Mouse (Mus musculus) embryonic fibroblast, embryonic 13.5 days (primary cell): ENCODE measurements at regions not wholly inside any gene's neighbourhood (a gene's known extent, or its start where the extent isn't known, plus 50 kb on each side); places are given as distances from the start of the nearest gene placed in this dataset.

Source experiments
- H3K27ac ChIP-seq: 2 replicates; pipeline ENCODE4 v1.5.1; 2012; ENCODE audit warnings: low read length, control low read depth, inconsistent platforms; ENCODE audit not compliant: insufficient read depth
- H3K4me1 ChIP-seq: 2 replicates; pipeline ENCODE4 v1.6.1; 2011; ENCODE audit warnings: low read length; ENCODE audit not compliant: control insufficient read depth, insufficient read depth
- H3K4me3 ChIP-seq: 2 replicates; pipeline ENCODE4 v1.5.1; 2011; ENCODE audit warnings: mild to moderate bottlenecking, control low read depth, low read length; ENCODE audit not compliant: insufficient read depth
- CTCF ChIP-seq: IDR thresholded peaks from 2 replicates; pipeline ENCODE4 v1.5.1; 2011; ENCODE audit warnings: mild to moderate bottlenecking, control low read depth, low read length, moderate library complexity, borderline replicate concordance; ENCODE audit not compliant: insufficient read depth
- POLR2A ChIP-seq: IDR thresholded peaks from 2 replicates; pipeline ENCODE4 v1.6.1; 2011; ENCODE audit warnings: low read depth, mild to moderate bottlenecking, control low read depth, low read length, moderate library complexity

GRCm38 (mm10) chr2:78804931-78805330 lies 63.0 kb upstream of the Ube2e3 start:
- Histone ChIP-seq H3K4me1 (no peaks in the 10 kb centered on the region), H3K27ac (no peak overlapping the region), H3K4me3 (no peak overlapping the region)
- TF ChIP-seq POLR2A (no peak), CTCF (no peak)

GRCm38 (mm10) chr2:78803543-78803942 lies 64.4 kb upstream of the Ube2e3 start:
- Histone ChIP-seq H3K4me3 (no peak overlapping the region), H3K4me1 (no peaks in the 10 kb centered on the region), H3K27ac (no peak overlapping the region)
- TF ChIP-seq CTCF = no peak
- TF ChIP-seq POLR2A = no peak

- no peak for TF ChIP-seq CTCF
- TF ChIP-seq POLR2A = no peak
- Histone ChIP-seq H3K27ac (no peak overlapping the region), H3K4me3 (no peak overlapping the region), H3K4me1 (peaks cover 4% of the 10 kb centered on the region)
These were observed 72.5 kb upstream of the Ube2e3 start for GRCm38 (mm10) chr2:78795446-78795845.

- Histone ChIP-seq H3K4me1 (peaks cover 4% of the 10 kb centered on the region), H3K4me3 (no peak overlapping the region), H3K27ac (no peak overlapping the region)
- TF ChIP-seq CTCF = no peak
- no peak for TF ChIP-seq POLR2A
These were observed 73.2 kb upstream of the Ube2e3 start for GRCm38 (mm10) chr2:78794734-78795133.

- Histone ChIP-seq H3K4me1 (no peaks in the 10 kb centered on the region), H3K27ac (no peak overlapping the region), H3K4me3 (no peak overlapping the region)
- no peak for TF ChIP-seq CTCF
- TF ChIP-seq POLR2A = no peak
These were observed 78.8 kb upstream of the Ube2e3 start for GRCm38 (mm10) chr2:78789124-78789523.

GRCm38 (mm10) chr2:78788222-78788621 lies 79.7 kb upstream of the Ube2e3 start:
- Histone ChIP-seq H3K4me1 (no peaks in the 10 kb centered on the region), H3K4me3 (no peak overlapping the region), H3K27ac (no peak overlapping the region)
- no peak for TF ChIP-seq POLR2A
- no peak for TF ChIP-seq CTCF

- Histone ChIP-seq H3K4me3 (no peak overlapping the region), H3K27ac (no peak overlapping the region), H3K4me1 (no peaks in the 10 kb centered on the region)
- TF ChIP-seq POLR2A = no peak
- no peak for TF ChIP-seq CTCF
These were observed 88.0 kb upstream of the Ube2e3 start for GRCm38 (mm10) chr2:78779949-78780348.

- no peak for TF ChIP-seq POLR2A
- no peak for TF ChIP-seq CTCF
- H3K4me3 ChIP-seq = no peak overlapping the region
- no peaks in the 10 kb centered on the region for H3K4me1 ChIP-seq
- H3K27ac ChIP-seq = no peak overlapping the region
These were observed 90.3 kb upstream of the Ube2e3 start for GRCm38 (mm10) chr2:78777589-78777988.

- TF ChIP-seq CTCF (no peak), POLR2A (no peak)
- Histone ChIP-seq H3K27ac (no peak overlapping the region), H3K4me1 (no peaks in the 10 kb centered on the region), H3K4me3 (no peak overlapping the region)
These were observed 113.6 kb upstream of the Ube2e3 start for GRCm38 (mm10) chr2:78754362-78754761.

- Histone ChIP-seq H3K27ac (no peak overlapping the region), H3K4me1 (no peaks in the 10 kb centered on the region), H3K4me3 (no peak overlapping the region)
- no peak for TF ChIP-seq POLR2A
- no peak for TF ChIP-seq CTCF
These were observed 114.0 kb upstream of the Ube2e3 start for GRCm38 (mm10) chr2:78753918-78754317.

GRCm38 (mm10) chr2:78730161-78730560 lies 137.8 kb upstream of the Ube2e3 start:
- H3K4me1 ChIP-seq = no peaks in the 10 kb centered on the region
- no peak overlapping the region for H3K4me3 ChIP-seq
- TF ChIP-seq CTCF (no peak), POLR2A (no peak)
- no peak overlapping the region for H3K27ac ChIP-seq

GRCm38 (mm10) chr2:78726060-78726459 lies 141.9 kb upstream of the Ube2e3 start:
- TF ChIP-seq CTCF (no peak), POLR2A (no peak)
- no peak overlapping the region for H3K27ac ChIP-seq
- H3K4me1 ChIP-seq = no peaks in the 10 kb centered on the region
- H3K4me3 ChIP-seq = no peak overlapping the region
